Mouse (Mus musculus): Measurements from ENCODE around the gene Zfp612. TPM values are rescaled to one million over a fixed set of nuclear protein-coding genes. Genes with fewer than 3 reads are reported as not detected.
"Not testable (repeated sequence)": the region's sequence is repeated elsewhere in the genome, so short reads cannot be mapped to it uniquely, and the experiment has no call there.

Gene Zfp612
- polyA plus RNA-seq (2015; fragmentation: Nextera tagmentation; extraction: Ambion mirVana), result 10.8 and 11.7 TPM in 2 replicates

GRCm38 (mm10) chr8:110079282-110080221, at the start of gene Zfp612:
Zfp612 (plus strand) TSS chr8:110079746.
- 7% methylated on average over 54 of the region's 54 CpGs for WGBS
- Histone ChIP-seq H3K9me3 (no peaks in the 10 kb centered on the region), H3K36me3 (peaks cover 16% of the 10 kb centered on the region; the same call in 1 of the 2 replicates), H3K4me3 (peak within 1 kb of the TSS; percentile 70), H3K4me1 (peaks cover 5% of the 10 kb centered on the region; the same call in 1 of the 2 replicates), H3K27ac (no peak within 1 kb of the TSS), H3K4me2 (peak within 1 kb of the TSS; percentile 90), H3K9ac (peak within 1 kb of the TSS; percentile 82), H3K27me3 (0 out of 2 replicates have a peak, but pooled peaks cover 3% of the 10 kb centered on the region)
- ATAC-seq (ENCODE audit: insufficient number of reproducible peaks, insufficient read depth, low FRiP score, low TSS enrichment, low read depth), result peak; percentile 83

GRCm38 (mm10) chr8:110033771-110034170, 45.8 kb upstream of the Zfp612 start:
- not testable (repeated sequence) for H3K9ac ChIP-seq; H3K4me2 ChIP-seq; H3K4me1 ChIP-seq; H3K4me3 ChIP-seq; H3K27me3 ChIP-seq; H3K36me3 ChIP-seq; ATAC-seq (ENCODE audit: insufficient number of reproducible peaks, insufficient read depth, low FRiP score, low TSS enrichment, low read depth); H3K27ac ChIP-seq; H3K9me3 ChIP-seq
- 21% methylated on average over 8 of the region's 8 CpGs for WGBS

DNA sequence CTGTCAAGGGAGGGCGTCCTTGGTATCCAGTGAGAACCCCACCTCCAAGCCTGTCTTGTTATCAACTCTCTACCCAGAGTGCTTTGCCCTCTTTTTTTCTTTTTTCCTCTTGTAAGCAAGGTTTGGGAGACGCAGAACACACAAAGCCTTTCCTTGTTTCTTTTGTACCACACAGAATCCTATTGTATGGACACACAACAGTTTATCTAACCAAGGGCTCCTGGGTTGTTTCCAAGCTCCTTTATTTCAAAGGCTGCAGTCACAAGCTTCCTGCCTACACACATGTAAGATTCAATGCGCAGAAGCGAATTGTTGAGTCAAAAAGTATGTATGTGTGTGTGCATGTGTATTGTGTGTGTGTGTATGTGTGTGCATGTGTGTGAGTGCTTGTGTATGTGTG, 45.2 kb upstream of the Zfp612 start:
- Histone ChIP-seq H3K36me3 (no peaks in the 10 kb centered on the region), H3K27me3 (no peaks in the 10 kb centered on the region), H3K9ac (no peak overlapping the region), H3K27ac (no peak overlapping the region), H3K9me3 (no peaks in the 10 kb centered on the region; the same call in 1 of the 2 replicates), H3K4me3 (no peak overlapping the region), H3K4me2 (no peak overlapping the region), H3K4me1 (no peaks in the 10 kb centered on the region)
- ATAC-seq (ENCODE audit: insufficient number of reproducible peaks, insufficient read depth, low FRiP score, low TSS enrichment, low read depth), result no peak
- 68% methylated on average over 4 of the region's 4 CpGs for WGBS

DNA sequence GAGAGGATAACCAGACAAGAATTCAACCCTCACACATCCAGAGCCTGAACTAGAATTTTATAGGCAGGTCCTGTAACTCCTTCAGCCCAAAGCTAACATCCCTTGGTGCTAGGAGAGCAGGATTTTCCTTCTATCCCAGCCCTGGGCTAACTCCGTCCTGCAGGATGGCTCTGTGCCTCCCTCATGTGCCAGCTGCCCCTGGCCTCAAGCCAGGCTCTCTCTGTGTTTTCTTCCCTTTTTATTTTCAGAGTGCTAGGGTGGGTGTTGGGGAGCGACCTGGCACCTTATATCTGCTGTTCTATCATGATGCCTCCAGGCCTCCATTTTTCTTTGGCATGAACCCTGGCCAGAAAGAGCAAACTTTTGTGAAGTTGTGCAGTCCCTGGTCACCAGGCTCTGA, 43.4 kb upstream of the Zfp612 start:
- Histone ChIP-seq H3K27me3 (no peaks in the 10 kb centered on the region), H3K36me3 (no peaks in the 10 kb centered on the region), H3K4me2 (no peak overlapping the region), H3K4me3 (no peak overlapping the region), H3K27ac (no peak overlapping the region), H3K9me3 (no peaks in the 10 kb centered on the region), H3K9ac (no peak overlapping the region), H3K4me1 (no peaks in the 10 kb centered on the region)
- WGBS, result 74% methylated on average over 2 of the region's 2 CpGs
- no peak for ATAC-seq (ENCODE audit: insufficient number of reproducible peaks, insufficient read depth, low FRiP score, low TSS enrichment, low read depth)

GRCm38 (mm10) chr8:110039216-110039615, 40.3 kb upstream of the Zfp612 start:
- Histone ChIP-seq H3K27me3 (no peaks in the 10 kb centered on the region), H3K9me3 (no peaks in the 10 kb centered on the region), H3K27ac (no peak overlapping the region), H3K4me1 (no peaks in the 10 kb centered on the region), H3K9ac (no peak overlapping the region), H3K36me3 (no peaks in the 10 kb centered on the region), H3K4me2 (no peak overlapping the region), H3K4me3 (no peak overlapping the region)
- 14% methylated on average over 7 of the region's 7 CpGs for WGBS
- no peak for ATAC-seq (ENCODE audit: insufficient number of reproducible peaks, insufficient read depth, low FRiP score, low TSS enrichment, low read depth)

- Histone ChIP-seq H3K36me3 (no peaks in the 10 kb centered on the region), H3K9me3 (no peaks in the 10 kb centered on the region), H3K27me3 (no peaks in the 10 kb centered on the region), H3K4me2 (no peak within 1 kb of the TSS), H3K4me1 (no peaks in the 10 kb centered on the region), H3K4me3 (no peak within 1 kb of the TSS), H3K9ac (no peak within 1 kb of the TSS), H3K27ac (no peak within 1 kb of the TSS)
- 69% methylated on average over 5 of the region's 5 CpGs for WGBS
- no peak for ATAC-seq (ENCODE audit: insufficient number of reproducible peaks, insufficient read depth, low FRiP score, low TSS enrichment, low read depth)
These were observed 39.9 kb upstream of the Zfp612 start, which contains the start of gene Chst4 for GRCm38 (mm10) chr8:110039659-110040058. Chst4 (minus strand) TSS chr8:110039740.

DNA sequence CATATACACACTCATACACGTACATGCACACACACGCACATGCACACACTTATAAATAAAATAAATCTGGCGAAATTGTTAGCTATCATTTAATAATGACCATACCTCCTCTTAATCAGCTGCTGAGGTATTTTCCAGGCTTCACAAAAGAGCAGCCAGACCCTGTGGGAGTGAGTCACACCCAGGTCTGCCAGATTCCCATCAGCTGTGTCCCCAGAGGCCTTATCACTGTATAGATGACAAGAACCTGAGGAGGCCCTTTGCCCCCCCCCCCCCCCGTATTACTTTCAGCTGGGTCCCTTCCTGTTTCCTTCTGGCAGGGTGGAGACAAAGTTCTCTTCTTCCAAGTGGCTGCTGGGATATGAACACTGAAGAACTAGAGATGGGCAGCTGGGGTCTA, 39.0 kb upstream of the Zfp612 start:
- Histone ChIP-seq H3K4me3 (no peak overlapping the region), H3K9me3 (no peaks in the 10 kb centered on the region), H3K36me3 (no peaks in the 10 kb centered on the region), H3K9ac (no peak overlapping the region), H3K4me2 (no peak overlapping the region), H3K27me3 (no peaks in the 10 kb centered on the region), H3K27ac (no peak overlapping the region), H3K4me1 (no peaks in the 10 kb centered on the region)
- no peak for ATAC-seq (ENCODE audit: insufficient number of reproducible peaks, insufficient read depth, low FRiP score, low TSS enrichment, low read depth)
- WGBS, result 73% methylated on average over 4 of the region's 4 CpGs

GRCm38 (mm10) chr8:110051208-110051607, 28.3 kb upstream of the Zfp612 start:
- H3K4me3 ChIP-seq, result no peak overlapping the region
- no peaks in the 10 kb centered on the region for H3K36me3 ChIP-seq
- H3K4me1 ChIP-seq, result no peaks in the 10 kb centered on the region
- no peak overlapping the region for H3K9ac ChIP-seq
- 80% methylated on average over 6 of the region's 6 CpGs for WGBS
- no peak for ATAC-seq (ENCODE audit: insufficient number of reproducible peaks, insufficient read depth, low FRiP score, low TSS enrichment, low read depth)
- H3K27ac ChIP-seq, result no peak overlapping the region
- H3K9me3 ChIP-seq, result no peaks in the 10 kb centered on the region
- H3K27me3 ChIP-seq, result no peaks in the 10 kb centered on the region
- no peak overlapping the region for H3K4me2 ChIP-seq

DNA sequence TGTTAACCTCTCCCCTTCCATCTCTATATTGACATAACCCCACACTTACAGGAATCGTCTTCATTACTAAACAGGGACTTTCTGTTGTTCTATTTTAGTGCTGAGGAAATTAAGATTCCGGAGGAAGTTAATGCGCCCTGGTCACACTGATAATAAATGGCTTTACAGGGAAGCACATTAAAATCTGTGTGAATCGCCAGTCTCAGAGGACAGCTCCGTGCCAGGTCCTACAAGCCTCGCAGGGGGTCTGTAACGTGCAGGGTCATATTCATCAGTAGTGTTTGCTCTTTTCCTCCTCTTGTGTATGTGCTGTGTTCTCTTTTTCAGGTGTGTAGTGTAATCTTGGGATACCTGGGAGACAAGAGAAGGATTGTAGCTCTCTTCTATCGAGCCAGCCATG, 21.3 kb upstream of the Zfp612 start:
- Histone ChIP-seq H3K9me3 (no peaks in the 10 kb centered on the region), H3K4me1 (no peaks in the 10 kb centered on the region), H3K4me2 (no peak overlapping the region), H3K9ac (no peak overlapping the region), H3K36me3 (no peaks in the 10 kb centered on the region), H3K27me3 (no peaks in the 10 kb centered on the region), H3K4me3 (no peak overlapping the region), H3K27ac (no peak overlapping the region)
- 77% methylated on average over 8 of the region's 8 CpGs for WGBS
- ATAC-seq (ENCODE audit: insufficient number of reproducible peaks, insufficient read depth, low FRiP score, low TSS enrichment, low read depth), result no peak

- Histone ChIP-seq H3K27ac (no peak overlapping the region), H3K9ac (no peak overlapping the region), H3K4me2 (no peak overlapping the region), H3K36me3 (no peaks in the 10 kb centered on the region), H3K27me3 (no peaks in the 10 kb centered on the region), H3K4me3 (no peak overlapping the region), H3K9me3 (no peaks in the 10 kb centered on the region), H3K4me1 (no peaks in the 10 kb centered on the region)
- no peak for ATAC-seq (ENCODE audit: insufficient number of reproducible peaks, insufficient read depth, low FRiP score, low TSS enrichment, low read depth)
- 80% methylated on average over 9 of the region's 9 CpGs for WGBS
These were observed 15.4 kb upstream of the Zfp612 start for GRCm38 (mm10) chr8:110064161-110064560.

- H3K9ac ChIP-seq, result no peak overlapping the region
- ATAC-seq (ENCODE audit: insufficient number of reproducible peaks, insufficient read depth, low FRiP score, low TSS enrichment, low read depth), result no peak
- H3K4me3 ChIP-seq, result no peak overlapping the region
- no peak overlapping the region for H3K27ac ChIP-seq
- H3K4me1 ChIP-seq, result no peaks in the 10 kb centered on the region
- WGBS, result 92% methylated on average over 18 of the region's 18 CpGs
- H3K36me3 ChIP-seq, result no peaks in the 10 kb centered on the region
- H3K9me3 ChIP-seq, result no peaks in the 10 kb centered on the region
- H3K4me2 ChIP-seq, result no peak overlapping the region
- no peaks in the 10 kb centered on the region for H3K27me3 ChIP-seq
These were observed 14.8 kb upstream of the Zfp612 start for GRCm38 (mm10) chr8:110064606-110065365.
